Mouse (Mus musculus) lung, embryonic 14.5 days (tissue): ENCODE measurements at regions not wholly inside any gene's neighbourhood (a gene's known extent, or its start where the extent isn't known, plus 50 kb on each side); places are given as distances from the start of the nearest gene placed in this dataset.
A peak's percentile ranks its signal among the peaks of the same experiment; 100 is the strongest.

ENCODE experiments used
- ATAC-seq: fragments of 200-750 bp; cut with Nextera tagmentation; 2 replicates; pipeline ENCODE4 v1.8.0; 2017; ENCODE audit warnings: mild to moderate bottlenecking, moderate TSS enrichment, moderate library complexity; ENCODE audit not compliant: insufficient read depth
- DNase-seq: peaks from one replicate; pipeline ENCODE4 v3.0.0-alpha.2; 2015
- H3K27ac ChIP-seq: fragments of 300-500 bp; sonication (generic); 2 replicates; pipeline ENCODE4 v1.5.1; 2014; ENCODE audit warnings: low read depth, mild to moderate bottlenecking, moderate library complexity
- H3K27me3 ChIP-seq: fragments of 300-500 bp; sonication (generic); 2 replicates; pipeline ENCODE4 v1.6.1; 2014; ENCODE audit warnings: low read length, control low read depth; ENCODE audit not compliant: insufficient read depth
- H3K36me3 ChIP-seq: fragments of 300-500 bp; sonication (generic); 2 replicates; pipeline ENCODE4 v1.6.1; 2014; ENCODE audit warnings: control low read depth; ENCODE audit not compliant: insufficient read depth
- H3K4me1 ChIP-seq: fragments of 300-500 bp; sonication (generic); 2 replicates; pipeline ENCODE4 v1.6.1; 2014; ENCODE audit warnings: antibody characterized with exemption, control low read depth; ENCODE audit not compliant: insufficient read depth
- H3K4me2 ChIP-seq: fragments of 300-500 bp; sonication (generic); 2 replicates; pipeline ENCODE4 v1.6.1; 2014; ENCODE audit warnings: mild to moderate bottlenecking
- H3K4me3 ChIP-seq: fragments of 300-500 bp; sonication (generic); 2 replicates; pipeline ENCODE4 v1.5.1; 2014; ENCODE audit warnings: low read depth, low read length
- H3K9ac ChIP-seq: fragments of 300-500 bp; sonication (generic); 2 replicates; pipeline ENCODE4 v1.6.1; 2014
- H3K9me3 ChIP-seq: fragments of 300-500 bp; sonication (generic); 2 replicates; pipeline ENCODE4 v1.6.1; 2016; ENCODE audit warnings: low read depth, low read length, control low read depth
- CTCF ChIP-seq: IDR thresholded peaks from 2 replicates; pipeline ENCODE4 v1.5.1; 2016; ENCODE audit warnings: antibody characterized with exemption, low read depth
- WGBS: fragments of 180-500 bp; shearing (Covaris S2); extraction: QIAGEN DNeasy Blood & Tissue Kit; methylation state at CpG from one replicate; pipeline ENCODE4 v1.1.7; 2014; 5-methylcytosine and 5-hydroxymethylcytosine counted together

DNA sequence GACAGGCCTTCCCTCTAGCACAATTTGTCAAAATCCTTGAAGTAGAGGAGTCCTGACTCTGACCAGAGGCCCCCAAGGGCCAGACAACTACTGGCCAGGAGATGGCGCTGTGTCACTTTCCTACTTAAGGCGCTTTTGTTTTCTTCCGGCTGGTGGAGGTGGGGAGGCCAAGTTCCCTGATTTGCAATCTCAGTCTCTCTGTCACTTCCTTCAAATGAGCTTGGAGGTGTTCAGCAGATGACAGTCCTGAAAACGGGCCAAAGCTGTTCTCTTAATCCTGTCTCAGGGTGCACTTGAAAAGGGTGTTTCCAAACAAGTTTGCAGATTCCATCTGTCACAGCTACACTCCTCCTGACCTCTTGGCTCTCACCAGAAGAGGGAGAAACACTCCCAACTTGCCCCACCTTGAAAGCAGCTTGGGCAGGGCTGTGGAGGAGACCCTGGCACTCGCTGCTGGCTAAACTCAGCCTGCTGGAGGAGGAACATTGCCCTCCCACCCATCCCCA lies 124.2 kb upstream of the Rcn1 start:
- WGBS: under 1% methylated on average over 5 of the region's 5 CpGs
- peak; percentile 69 for ATAC-seq
- peak; percentile 67 for TF ChIP-seq CTCF
- Histone ChIP-seq H3K4me3 (no peak overlapping the region), H3K36me3 (no peaks in the 10 kb centered on the region), H3K4me2 (no peak overlapping the region), H3K27ac (no peak overlapping the region), H3K9ac (no peak overlapping the region), H3K27me3 (no peaks in the 10 kb centered on the region), H3K4me1 (no peaks in the 10 kb centered on the region), H3K9me3 (no peaks in the 10 kb centered on the region)
- DNase-seq: peak; percentile 75

DNA sequence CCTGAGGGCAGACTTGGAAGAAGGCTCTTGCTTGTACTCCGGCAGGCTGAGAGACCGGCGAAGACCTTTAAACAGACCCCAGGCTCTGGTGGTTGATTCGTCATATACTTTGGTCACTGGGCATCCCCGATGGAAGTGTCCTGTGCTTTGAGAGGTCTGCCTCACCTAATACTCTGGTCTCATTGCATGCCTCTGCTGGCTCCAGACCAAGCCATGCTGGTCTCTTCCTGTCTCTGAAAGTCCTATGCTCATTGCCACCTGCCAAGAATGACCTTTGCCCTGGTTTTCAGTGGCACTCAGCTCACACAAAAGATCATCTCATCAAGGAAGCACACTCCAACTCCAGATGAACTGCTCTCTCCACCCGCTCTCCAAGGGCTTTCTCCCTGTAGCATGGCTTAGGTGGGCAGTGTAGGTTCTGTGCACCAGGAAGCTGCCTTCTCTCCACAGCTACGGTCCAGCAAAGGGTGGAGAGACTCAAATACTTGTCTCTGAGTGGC lies 126.0 kb upstream of the Rcn1 start:
- H3K4me1 ChIP-seq: no peaks in the 10 kb centered on the region
- H3K36me3 ChIP-seq: no peaks in the 10 kb centered on the region
- 69% methylated on average over 7 of the region's 7 CpGs for WGBS
- TF ChIP-seq CTCF: no peak
- ATAC-seq (no peak), DNase-seq (no peak)
- no peak overlapping the region for H3K4me3 ChIP-seq
- no peak overlapping the region for H3K4me2 ChIP-seq
- H3K9me3 ChIP-seq: no peaks in the 10 kb centered on the region
- no peaks in the 10 kb centered on the region for H3K27me3 ChIP-seq
- no peak overlapping the region for H3K9ac ChIP-seq
- no peak overlapping the region for H3K27ac ChIP-seq

DNA sequence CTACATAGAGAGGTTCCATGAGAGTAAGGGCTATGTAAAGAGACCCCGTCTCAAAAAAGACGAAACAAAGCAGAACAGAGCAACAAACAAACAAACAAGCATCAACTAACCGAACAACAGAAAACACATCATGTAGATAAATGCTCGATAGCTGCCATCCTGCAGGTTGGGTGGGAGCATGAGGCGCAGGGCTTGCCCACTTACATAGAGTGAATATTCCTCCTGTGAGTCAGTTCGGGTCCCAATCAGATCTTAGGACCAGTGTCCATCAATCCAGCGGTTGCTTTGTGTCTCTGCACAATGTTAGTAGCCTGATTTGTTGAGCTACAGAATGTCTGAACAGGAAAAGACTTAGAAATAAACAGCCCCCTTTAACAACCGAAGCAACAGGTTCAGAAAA lies 129.4 kb upstream of the Rcn1 start:
- DNase-seq: no peak
- H3K4me3 ChIP-seq: no peak overlapping the region
- no peak for TF ChIP-seq CTCF
- H3K36me3 ChIP-seq: no peaks in the 10 kb centered on the region
- H3K4me2 ChIP-seq: no peak overlapping the region
- ATAC-seq: no peak
- no peaks in the 10 kb centered on the region for H3K4me1 ChIP-seq
- H3K27me3 ChIP-seq: no peaks in the 10 kb centered on the region
- no peaks in the 10 kb centered on the region for H3K9me3 ChIP-seq
- H3K9ac ChIP-seq: no peak overlapping the region
- H3K27ac ChIP-seq: no peak overlapping the region
- 89% methylated on average over 8 of the region's 8 CpGs for WGBS

DNA sequence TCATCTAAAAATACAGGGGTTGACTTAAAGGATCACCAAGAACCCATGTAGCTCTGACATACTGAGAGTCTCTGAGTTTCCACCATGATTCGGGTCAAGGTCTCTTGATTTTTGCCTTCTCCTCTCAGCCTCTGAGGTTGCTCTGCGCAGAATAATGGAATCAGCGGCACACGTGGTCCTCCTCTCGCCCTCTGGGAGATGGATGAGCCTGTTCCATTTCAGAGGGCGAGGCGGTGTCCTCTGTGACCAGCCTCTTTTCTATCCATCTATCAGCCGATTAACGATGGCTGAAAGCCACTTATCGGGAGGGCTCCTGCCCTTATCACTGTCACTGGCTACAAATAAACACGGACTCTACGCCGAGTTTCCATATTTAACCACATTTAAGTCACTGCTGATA lies 124.6 kb upstream of the Pax6 start:
- no peak overlapping the region for H3K4me2 ChIP-seq
- DNase-seq: no peak

DNA sequence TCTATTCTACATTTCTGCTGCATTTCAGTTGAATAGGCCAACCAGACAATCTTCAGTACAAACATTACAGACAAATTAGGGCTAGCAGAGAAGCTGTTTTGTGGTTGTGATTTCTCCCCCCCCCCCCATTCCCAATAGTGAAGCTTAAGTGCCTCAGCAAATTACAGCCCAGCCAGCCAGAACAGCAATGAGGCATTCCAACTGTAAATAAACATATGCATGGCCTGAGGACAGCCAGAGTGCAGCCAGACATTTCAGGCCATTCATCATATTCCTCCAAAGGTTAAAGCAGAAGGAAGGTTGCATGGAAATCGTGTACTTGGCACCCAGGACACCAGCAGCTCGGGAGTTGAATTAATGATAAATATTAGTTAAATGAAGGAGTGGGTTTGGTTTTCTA lies 116.6 kb upstream of the Pax6 start:
- no peak overlapping the region for H3K4me2 ChIP-seq
- H3K4me1 ChIP-seq: no peaks in the 10 kb centered on the region
- H3K36me3 ChIP-seq: no peaks in the 10 kb centered on the region
- DNase-seq (peak; percentile 38), ATAC-seq (peak; percentile 56; the same call in 1 of the 2 replicates)
- no peak overlapping the region for H3K9ac ChIP-seq
- H3K27me3 ChIP-seq: no peaks in the 10 kb centered on the region
- no peak for TF ChIP-seq CTCF
- no peak overlapping the region for H3K27ac ChIP-seq
- no peaks in the 10 kb centered on the region for H3K9me3 ChIP-seq
- no peak overlapping the region for H3K4me3 ChIP-seq
- 48% methylated on average over 2 of the region's 2 CpGs for WGBS

More for the DNA sequence above, 124.6 kb upstream of the Pax6 start:
- WGBS: 21% methylated on average over 13 of the region's 13 CpGs
- H3K4me3 ChIP-seq: no peak overlapping the region
- no peaks in the 10 kb centered on the region for H3K9me3 ChIP-seq
- no peaks in the 10 kb centered on the region for H3K4me1 ChIP-seq
- no peak overlapping the region for H3K27ac ChIP-seq
- no peaks in the 10 kb centered on the region for H3K36me3 ChIP-seq
- no peaks in the 10 kb centered on the region for H3K27me3 ChIP-seq
- no peak for TF ChIP-seq CTCF
- ATAC-seq: no peak
- H3K9ac ChIP-seq: no peak overlapping the region

DNA sequence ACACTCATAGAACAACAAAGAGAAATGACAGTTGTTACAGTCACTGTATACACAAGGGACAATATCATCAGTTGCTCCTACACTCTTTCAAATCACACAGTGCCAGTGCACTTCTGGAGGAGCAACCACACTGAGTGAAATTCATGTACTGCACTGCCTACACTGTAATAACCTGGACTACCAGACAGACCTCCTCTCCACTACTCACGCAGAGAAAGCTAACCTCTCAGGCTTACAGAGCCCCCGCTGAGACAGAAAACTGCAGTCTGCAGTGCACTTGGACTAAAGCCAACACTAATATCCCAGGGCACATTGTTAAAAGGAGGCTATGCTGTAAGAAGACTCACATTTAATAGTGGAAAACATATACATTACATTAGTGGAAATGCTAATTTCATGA lies 81.9 kb upstream of the Pax6 start:
- no peak for TF ChIP-seq CTCF
- H3K27me3 ChIP-seq: no peaks in the 10 kb centered on the region
- peak; percentile 60 for DNase-seq
- peak; percentile 52; the same call in 1 of the 2 replicates for ATAC-seq
- no peak overlapping the region for H3K27ac ChIP-seq
- H3K4me3 ChIP-seq: no peak overlapping the region
- H3K9me3 ChIP-seq: no peaks in the 10 kb centered on the region
- H3K4me1 ChIP-seq: no peaks in the 10 kb centered on the region
- WGBS: 16% methylated on average over 2 of the region's 2 CpGs
- H3K36me3 ChIP-seq: no peaks in the 10 kb centered on the region
- H3K9ac ChIP-seq: no peak overlapping the region
- no peak overlapping the region for H3K4me2 ChIP-seq

DNA sequence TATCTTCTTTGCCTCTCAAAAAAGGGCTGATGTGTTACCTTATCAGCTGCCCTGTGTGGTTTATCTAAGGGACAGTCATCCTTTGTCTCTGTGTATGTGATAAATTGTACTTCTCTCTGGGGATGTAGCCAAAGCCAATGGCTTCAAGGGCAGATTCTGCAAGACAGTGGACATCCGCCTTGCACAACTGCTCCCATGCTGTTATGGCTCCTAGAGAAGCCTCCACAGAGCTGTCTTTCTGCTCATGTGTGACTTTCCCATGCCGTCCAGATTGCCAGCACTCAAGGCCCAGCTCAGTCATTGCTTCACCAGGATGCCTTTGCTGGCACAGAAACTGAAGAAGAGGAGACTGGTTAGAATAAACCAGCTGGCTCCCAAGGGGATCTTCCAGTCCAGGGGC lies 74.6 kb upstream of the Pax6 start:
- H3K27me3 ChIP-seq: no peaks in the 10 kb centered on the region
- TF ChIP-seq CTCF: no peak
- no peak overlapping the region for H3K27ac ChIP-seq
- H3K4me2 ChIP-seq: no peak overlapping the region
- ATAC-seq (no peak), DNase-seq (no peak)
- 72% methylated on average over 2 of the region's 2 CpGs for WGBS
- no peak overlapping the region for H3K4me3 ChIP-seq
- H3K4me1 ChIP-seq: no peaks in the 10 kb centered on the region
- H3K9me3 ChIP-seq: no peaks in the 10 kb centered on the region
- H3K36me3 ChIP-seq: no peaks in the 10 kb centered on the region
- H3K9ac ChIP-seq: no peak overlapping the region
